Mouse (Mus musculus) thymus, postnatal 25 days (tissue): ENCODE data around the gene Arl6ip5.
A peak's percentile ranks its signal among the peaks of the same experiment; 100 is the strongest.

Experiments
- DNase-seq: peaks from one replicate; pipeline ENCODE4 v3.0.0; 2022

Arl6ip5 gene

DNA sequence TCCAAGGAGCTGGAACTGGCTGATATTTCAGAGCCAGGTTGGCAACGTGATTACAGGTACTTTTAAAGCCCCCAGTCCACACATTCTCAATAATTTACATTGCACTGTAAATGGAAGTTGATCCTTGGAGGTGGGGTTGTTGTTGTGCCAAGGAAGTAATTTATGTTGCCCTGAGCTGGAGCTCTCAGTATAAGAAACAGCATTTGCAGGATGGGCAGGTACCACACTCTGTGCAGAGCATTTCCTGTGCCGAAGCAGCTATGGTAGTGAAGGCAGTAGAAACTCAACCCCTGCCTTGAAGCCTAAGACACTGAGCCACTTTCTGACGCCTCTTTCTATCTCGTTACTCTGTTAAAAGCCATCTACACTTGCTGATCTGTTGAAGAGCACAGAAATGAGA is 65.3 kb downstream of the Arl6ip5 start:
- peak; percentile 30 for DNase-seq

DNA sequence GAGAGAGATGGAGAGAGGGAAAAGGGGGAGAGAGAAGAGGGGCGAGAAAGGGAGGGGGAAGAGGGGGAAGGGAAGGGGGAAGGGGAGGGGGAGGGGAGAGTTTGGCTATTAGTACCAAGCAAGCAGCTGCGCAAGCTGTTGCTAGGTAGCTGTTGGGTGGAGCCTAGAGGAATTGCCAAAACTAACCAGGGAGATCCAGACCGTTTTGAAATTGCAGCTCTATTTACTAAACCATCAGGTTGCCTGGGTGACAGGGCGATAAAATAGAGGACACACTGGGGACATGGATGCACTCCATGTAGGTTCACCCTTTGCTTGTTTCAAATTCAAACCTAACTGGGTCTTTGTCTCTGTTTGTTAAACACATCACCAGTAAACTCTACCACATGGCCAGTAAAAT is 65.9 kb downstream of the Arl6ip5 start:
- DNase-seq, result no peak

DNA sequence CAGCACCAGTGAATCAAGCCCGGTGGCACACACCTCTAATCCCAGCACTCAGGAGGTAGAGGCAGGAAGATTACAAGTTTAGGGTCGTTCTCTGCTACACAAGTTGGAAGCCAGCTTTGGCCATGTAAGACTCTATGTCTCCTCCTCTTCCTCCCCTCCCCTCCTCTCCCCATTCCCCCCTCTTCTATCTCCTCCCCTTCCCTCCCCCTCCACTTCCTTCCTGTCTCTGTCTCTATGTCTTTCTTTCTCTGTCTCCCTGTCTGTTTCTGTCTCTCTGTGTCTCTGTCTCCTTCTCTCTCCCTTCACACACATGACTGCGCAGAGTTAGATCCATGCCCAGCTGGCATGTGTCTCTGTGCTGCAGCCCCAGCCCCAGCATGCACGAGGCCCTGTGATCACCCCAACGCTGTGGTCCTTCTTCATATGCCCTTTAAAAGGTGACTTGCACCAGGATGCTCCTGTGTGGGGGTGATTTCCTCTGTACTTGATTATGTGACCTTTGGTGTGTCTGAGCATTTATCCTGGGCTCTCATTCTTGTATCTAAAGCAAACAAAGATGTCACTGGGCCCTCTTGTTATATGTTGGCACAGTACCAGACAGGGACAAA is 66.5 kb downstream of the Arl6ip5 start:
- peak; percentile 33 for DNase-seq

DNA sequence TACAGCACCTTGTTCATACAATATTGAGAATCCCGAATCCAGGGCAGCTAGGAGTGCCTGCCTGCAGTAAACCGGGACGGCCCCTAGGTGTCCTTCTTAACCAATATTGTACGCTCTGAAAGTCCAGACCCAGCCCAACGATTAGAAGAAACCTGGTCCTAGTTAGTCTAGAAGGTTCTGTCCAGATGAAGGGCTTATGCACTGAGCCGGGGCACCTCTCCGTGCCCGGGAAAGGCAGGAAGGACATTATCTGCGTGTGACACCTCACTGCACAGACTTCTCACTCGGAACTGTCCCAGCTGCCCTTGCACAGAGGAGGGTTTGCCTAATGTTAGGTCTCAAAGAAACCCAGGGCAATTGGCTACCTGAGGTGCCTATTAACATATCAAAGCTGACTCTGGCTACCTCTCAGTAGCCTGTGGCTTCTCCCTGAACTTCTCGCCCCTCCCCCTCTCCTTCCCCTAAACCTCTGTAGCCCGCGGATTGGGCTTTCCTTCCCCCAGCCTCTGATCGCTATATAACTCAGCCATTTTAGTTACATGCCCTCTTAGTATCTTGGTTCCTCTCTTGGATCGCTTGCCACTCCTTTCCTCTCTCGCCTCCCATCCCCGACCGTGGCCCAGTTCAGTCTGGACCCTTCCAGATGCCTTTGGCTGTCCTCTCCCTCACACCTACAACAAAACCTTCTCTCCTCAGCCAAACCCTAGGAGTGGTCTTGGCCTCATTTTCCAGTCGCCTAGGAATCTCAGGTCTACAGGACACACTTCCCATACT is 67.7 kb downstream of the Arl6ip5 start:
- peak; percentile 79 for DNase-seq

DNA sequence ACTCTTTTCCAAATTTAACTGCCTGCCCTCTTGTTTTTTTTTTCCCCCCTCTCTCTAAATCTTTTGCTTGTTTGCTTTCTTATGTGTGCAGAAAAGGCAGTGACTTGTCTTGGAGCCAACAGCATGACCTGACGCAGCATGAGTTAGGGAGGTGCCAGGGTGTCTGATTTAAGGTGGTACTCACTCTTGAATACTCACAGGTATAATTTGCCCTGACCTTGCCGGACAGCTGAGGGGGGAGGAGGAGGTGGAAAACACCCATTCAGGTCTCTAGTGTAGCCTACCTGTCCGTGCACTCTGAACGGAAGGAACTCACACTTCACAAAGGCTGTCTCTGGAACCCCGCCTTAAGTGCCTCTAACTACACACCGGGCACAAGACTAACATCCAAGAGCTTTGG is 68.4 kb downstream of the Arl6ip5 start:
- no peak for DNase-seq
